Mouse (Mus musculus): ENCODE measurements around the gene Mtus2.
"Not testable (repeated sequence)": the region's sequence is repeated elsewhere in the genome, so short reads cannot be mapped to it uniquely, and the experiment has no call there.

The Mtus2 gene

DNA sequence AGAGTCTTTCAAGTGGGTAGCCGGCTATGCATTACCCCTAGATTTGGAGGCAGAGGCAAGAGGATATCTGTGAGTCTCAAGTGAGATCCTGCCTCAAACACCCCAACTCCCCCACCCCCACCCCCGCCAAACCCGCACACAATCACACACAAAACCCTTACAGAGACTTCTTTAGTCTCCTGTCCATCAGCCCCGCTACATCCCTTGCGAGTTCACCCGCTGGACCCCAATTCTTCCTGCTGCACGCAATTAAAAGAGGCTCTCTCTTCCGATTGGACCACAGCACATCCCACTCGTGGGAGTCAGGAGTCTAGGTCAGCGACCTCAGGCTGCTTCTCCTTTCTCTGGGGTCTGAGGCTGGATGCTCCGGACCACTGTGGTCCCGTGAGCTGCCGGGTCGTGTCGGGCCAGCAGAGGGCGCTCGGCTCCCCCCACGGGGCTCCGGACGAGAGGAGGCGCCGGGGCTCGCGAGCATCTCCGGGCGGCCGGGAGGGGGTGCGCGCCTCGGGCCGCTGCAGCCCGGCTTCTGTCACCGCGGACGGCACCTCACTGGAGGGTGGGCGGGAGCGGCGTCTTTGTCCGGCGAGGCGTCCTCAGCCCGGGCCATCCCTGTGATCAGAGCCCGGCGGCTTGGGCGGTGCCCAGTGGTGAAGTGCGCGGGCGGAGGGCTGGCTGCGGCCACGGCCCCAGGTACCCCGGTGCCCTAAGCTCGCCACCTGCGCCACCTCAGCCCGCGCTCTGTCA, at the start of gene Mtus2:
Gene Mtus2, plus strand, starts transcription at position 500 of the 744 bp plus-strand sequence.
- peak; percentile 29 to 67 for DNase-seq

DNA sequence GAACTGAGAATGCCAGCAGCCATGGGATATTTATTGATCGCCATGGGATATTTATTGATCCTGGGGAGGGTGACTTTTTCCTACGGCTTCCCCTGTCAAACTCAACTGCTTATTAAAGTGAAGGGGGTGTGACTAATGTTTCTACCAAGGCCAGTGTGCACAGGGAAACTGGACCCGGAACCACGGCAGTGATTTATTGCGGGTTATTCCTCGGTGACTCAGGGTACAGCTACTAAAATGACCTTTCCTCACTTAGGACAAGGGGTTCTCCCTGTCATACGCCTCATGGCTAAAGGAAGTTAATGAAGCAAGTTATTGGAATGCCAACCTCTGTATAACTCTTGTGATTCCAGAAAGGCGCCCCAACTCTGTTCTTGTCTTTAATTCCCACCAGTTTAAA, 49.3 kb upstream of the Mtus2 start:
- DNase-seq: no peak

DNA sequence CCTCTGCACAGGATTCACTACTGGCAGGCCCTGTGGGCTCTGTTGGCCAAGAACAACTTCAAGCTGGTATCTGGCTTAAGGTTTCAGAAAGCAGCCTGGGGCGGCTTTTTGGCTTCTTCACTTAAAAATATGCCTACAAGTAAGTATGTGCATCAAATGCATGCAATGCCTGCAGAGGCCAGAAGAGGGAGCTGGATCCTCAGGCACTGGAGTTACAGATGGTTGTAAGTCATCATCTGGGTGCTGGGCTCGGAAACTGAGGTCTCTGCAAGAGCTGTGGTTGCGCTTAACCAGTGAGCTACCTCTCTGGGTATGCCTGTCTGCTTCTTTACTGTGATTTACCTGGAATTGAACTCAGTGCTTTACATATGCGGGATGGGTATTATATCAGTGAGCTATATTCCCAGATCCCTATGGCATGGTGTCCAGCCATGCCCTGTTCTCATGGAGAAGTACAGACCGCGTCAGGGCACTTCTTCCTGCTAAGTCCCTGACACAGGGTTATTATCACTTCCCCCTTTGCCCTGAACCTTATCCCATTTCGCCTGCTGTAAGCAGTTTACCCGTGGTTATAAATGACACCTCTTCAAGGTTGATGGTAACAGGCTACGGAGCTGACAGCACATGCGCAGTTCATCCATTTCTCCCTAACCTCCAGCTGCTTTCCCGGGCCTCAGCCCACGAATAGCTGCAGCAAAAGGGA, 46.2 kb upstream of the Mtus2 start:
- DNase-seq: no peak

DNA sequence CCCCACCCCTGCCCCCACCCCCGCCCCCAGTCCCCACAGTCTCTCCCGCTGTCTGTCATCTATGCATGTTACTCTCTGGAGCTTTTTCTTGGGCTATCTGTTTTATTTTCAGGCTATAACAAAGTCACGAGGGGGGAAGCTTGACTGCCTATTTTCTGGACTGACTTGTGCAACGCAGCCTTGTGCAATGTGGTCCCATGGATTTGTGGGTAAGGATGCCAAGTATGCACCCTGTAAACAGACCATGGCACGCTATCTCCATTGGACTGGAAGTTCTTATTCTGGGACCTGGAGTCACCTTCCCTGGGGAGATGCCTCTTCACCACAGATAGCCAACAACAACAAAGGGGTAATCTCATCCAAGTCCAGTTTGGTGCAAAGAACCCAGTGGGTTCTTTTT, 45.4 kb upstream of the Mtus2 start:
- no peak for DNase-seq

DNA sequence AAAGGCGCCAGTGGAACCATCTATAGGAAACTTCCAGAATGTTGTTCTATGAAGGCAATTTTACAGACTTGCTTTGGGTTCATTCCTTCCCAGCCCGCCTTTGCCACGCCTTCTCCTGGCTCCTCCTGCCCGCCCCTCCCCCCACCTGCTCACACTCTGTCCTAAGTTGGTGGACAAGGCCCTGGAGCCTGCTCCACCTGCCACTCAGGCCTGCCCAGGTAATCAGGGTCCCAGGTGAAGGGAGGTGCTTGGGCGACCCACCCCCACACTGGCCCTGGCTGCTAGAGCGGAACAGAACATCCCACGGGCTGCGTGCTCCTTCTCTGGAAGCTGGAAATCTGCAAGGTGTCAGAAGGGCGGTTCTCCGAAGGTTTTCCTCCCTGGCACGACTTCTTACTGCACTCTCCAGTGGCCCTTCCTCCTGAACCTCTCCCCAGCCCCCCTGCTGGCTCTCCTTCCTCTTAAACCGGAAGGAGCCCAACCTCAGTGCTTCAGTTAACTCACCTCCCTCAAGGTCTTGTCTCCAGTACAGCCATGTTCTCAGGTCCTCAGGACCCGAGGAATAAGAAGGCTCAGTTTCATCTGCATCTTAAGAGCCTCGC, 43.8 kb upstream of the Mtus2 start:
- DNase-seq: no peak

DNA sequence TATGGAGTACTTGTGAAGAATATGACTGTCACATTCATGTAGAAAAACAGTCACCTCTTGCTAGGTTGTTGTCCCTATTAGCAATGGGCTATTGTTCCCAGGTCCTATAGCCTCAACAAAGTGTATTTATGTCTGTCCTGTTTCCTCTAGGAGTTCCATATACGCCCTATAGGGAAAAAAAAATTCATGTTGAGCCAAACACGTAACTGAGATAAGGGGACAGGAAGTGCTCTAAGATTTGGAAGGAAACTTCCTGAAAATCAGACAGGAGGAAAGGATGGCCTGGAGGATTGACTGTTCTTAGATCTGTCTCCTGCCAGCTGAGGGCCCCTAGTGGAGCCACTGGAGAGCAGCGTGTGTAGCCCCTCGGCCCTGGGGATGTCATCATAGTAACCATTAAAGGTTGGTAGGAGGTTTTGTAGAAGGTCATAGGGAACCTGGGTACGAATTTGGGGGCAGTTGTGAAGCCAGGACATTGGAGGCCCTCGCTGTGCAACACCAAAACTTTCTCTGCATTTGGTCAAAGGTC, 42.0 kb upstream of the Mtus2 start:
- no peak for DNase-seq

DNA sequence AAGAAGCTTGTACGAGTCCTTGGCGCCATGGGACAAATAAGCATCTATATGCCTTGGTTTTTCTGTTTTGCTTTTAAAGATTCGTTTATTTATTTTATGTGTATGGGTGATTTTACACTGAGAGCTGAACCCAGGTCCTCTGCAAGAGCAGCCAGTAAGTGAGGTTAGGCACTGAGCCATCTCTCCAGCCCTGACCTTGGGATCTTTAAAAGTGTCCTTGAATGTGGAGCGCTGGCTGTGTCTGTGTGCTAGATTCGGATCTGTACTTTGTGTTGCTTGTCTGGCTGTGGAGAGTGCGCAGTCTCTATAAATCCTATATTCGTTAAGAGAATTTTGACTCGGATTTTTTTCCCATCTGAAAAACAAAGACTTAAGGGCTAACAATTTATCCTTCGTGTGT, 40.9 kb upstream of the Mtus2 start:
- no peak for DNase-seq

DNA sequence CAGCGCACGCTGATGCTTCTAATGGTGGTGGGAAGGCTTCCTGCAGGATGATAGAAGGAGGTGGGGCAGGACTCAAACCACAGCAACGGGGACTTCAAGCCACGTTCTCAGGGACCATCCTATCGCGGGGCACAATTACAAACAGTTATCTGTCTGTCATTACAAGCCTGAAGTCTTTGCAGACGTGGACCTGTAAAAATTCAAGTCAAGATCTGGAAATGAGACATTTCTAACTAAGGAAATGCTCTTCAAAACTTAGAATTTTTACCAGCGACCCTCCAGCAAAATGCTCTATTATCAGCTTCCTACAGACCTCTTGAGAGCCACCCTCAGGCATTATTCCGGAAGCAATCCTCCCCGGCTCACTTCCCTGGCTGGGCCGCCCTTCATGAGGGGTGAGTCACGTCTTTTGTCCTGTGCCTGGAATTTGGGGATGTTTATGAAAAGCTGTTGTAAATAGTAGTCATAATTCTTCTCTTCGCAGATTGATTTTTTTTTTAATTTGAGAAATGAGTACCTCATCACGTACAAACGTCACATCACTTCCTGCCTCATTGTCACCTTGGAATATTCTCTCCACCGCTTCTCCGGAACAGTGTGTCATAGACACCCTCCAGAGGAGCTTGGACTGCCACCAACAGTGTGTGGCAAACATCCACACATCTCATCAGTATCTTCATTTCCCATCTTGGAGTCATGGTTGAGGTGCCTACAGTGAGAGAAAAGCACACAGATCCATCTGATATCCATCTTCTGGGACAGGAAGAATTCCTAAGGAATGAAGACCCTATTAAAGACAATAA, 38.9 kb upstream of the Mtus2 start:
- DNase-seq: no peak

DNA sequence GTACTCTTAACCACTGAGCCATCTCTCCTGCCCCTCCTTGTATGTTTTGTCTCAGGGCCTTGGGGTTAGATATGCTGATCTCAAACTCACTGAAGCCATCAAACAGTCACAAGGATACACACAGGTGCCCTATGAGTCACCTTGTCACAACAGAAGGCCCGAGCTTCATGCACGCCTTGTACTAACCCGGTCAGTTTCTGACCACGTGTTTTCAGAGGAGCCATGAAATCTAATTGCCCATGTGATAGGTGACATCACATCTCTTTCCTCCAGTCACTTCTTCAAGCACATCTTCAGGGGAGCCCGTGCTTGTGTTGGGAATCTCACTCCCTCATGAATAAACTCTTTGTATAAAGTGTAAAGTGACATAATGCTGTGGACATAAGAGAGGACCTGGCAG, 32.5 kb upstream of the Mtus2 start:
- DNase-seq: no peak

DNA sequence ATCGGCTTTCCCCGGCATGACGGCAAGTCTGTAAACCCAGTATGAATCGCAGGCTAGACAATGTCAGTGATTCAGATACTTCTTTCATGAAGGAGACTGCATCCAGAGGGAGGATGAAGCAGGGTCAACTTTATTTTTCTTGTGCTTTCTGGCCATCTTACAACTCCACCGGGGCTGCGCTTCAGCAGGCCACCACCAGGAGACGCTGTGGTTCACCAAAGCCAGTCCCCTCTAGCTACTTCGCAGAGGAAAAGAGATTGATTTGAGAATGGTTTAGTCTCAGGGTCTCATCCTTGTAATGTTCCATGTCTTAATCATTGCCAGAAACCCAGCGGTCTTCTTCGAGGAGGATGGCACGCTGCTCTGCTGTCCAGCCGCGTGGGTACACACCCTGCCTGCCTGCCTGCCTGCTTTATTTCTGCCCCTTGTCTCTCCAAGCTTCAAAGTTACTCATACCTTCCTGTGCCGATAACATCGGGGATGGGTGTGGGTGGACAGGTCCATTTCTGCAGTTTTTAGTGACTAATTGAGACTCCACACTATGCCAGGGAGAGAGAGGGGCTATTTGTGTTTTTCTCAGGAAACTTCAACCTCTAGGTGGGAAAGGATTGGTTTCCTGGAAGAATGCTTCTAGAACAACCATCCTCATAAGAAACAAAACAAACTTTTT, 31.1 kb upstream of the Mtus2 start:
- no peak for DNase-seq

DNA sequence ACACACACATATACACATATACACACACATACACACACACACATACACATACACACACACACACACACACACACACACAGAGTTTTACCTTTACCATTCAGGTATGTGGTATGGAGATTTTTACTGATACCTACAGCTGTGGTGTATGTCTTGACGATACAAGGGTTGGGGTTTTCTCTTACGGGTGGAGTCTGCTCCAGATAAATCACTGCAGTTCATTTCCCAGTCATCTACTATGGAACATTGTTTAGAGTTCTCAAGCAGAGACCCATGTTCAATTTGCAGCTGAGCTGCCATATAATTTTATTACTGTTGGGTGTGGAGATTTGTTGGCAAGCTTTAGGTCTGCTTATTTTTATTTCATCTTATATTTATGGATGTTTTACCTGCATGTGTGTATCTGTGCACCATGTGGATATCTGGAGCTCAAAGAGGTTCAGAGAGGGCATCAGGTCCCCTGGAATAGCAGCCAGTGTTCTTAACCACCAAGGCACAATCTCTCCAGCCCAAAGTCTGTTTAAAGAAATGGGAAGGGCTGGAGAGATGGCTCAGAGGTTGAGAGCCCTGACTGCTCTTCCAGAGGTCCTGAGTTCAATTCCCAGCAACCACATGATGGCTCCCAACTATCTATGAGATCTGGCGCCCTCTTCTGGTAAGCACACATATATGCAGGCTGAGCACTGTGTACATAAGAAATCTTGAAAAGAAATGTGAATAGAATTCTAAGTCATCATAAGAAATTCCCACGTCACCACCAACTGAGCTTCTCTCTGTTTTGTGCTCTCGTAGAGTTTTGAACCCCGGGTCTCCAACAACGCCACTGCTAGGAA, 28.2 kb upstream of the Mtus2 start:
- DNase-seq: no peak

DNA sequence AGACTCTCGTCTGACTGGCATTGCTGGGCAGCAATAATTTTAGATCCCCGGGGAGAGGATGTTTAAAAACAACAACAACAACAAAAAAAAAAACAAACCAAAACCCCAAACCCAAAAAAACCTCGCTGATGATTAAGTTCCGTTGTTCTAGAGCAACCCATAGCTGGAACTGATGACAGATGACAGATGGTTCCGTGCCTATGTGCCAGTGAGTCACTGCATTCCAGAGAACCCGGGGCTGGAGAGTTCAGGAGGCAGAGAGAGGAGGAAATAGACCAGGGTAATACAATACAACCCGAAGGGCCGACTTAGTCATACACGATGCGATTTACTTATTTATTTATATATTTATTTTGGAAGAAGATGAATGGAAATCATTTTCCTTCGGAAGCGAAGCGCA, 22.0 kb upstream of the Mtus2 start:
- no peak for DNase-seq

DNA sequence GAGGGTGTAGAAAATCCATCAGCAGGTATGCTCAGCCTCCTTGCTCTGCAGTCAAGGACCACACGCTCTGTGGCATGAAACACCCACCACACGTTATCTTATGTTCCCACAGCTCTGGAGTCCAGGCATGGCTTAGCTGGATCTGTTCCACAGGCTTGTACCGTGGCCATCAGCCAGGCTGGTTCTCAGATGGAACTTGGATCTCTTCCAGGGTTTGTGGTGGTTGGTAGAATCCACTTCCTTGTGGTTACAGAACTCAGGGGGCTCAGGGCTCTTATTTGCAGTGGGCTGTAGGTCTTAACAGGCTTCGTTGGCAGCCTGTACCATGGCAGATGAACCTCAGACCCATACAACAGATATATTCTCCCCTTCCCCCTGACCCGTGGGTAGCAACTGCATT, 17.9 kb upstream of the Mtus2 start:
- no peak for DNase-seq

DNA sequence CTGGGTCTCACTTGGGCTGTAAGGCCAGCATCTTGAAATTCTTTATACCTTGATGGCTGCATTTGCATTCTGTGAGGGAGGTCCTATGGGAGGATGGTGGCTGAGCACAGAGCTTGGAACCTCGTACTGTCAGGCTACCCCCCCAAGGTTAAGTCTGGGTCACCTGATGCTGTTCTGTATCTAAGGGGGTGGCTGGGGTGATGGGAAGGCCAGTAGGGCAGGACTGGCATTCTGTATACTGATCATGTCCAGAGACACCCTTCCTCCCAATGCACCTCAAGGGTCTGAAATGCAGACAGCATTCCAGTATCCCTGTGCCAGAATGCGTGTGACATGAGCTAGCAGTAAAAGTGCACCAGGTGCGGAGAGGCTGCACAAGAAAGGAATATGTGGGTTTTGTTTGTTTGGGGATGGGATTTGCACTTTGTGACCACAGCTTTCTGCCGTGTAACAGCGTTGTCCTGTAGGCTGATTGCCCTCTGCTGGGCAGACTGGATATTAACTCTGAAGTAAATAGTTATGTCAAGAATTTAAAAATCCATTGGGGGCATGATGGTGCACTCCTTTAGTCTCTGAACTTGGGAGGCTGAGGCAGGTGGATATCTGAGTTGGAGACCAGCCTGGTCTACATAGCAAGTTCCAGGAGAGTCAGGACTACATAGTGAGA, 12.0 kb upstream of the Mtus2 start:
- no peak for DNase-seq

DNA sequence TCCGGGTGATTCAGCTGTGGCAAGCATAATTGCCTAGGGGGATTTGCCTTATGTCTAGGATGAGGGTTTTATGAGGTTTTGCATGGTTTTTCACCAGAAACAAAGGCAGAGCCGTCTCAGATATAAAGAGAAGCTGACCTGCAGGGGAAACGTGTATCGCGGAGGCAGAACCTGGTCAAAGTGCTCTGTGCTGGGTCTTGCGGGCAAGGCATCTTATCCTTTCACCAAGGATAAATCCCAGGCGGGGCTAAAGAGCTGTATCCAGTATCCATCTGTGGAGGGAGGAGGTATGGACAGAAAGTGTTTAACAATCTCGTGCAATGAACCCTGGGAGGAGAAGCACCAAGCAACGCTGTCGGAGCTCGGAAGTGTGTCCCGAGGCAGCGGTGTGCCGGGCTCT, 7.2 kb upstream of the Mtus2 start:
- DNase-seq: no peak

DNA sequence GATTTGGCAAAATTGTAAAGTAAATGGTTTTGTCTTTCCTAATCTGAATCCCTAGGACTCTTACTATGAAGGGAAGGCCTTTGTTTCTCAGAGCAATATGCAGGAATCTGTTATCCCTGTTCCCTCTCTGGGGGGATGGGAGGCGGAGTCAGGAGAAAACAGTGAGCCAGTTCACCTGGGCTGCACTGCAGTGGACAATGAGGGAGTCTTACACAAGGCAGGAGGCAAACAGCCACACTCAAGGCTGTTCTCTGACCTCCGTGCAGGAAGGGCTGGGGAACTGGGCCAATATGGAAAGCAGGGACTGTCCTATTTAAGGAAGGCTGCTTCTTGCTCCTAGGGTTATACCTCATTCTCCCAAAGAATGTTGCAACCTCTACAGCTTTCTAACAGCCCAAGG, 5.4 kb upstream of the Mtus2 start:
- DNase-seq: no peak

DNA sequence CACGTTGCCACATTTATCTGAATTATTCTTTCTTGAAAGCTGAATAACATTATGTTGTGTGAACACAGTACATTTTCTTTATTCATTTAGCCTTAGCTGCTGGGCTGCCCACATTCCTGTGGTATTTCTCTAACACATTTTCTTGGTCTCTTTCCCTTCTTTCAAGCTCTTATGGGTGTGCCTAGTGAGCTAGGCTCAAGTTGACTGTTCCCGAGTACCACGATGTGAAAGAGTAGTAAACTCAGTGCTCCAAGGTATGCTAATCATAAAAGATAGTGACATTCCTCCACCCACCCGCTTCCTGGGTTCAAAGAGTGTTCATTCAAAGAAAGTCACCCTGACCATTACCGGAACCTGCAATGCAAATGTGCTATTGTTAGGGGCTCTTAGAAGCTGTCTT, 3.9 kb upstream of the Mtus2 start:
- not testable (repeated sequence) for DNase-seq

DNA sequence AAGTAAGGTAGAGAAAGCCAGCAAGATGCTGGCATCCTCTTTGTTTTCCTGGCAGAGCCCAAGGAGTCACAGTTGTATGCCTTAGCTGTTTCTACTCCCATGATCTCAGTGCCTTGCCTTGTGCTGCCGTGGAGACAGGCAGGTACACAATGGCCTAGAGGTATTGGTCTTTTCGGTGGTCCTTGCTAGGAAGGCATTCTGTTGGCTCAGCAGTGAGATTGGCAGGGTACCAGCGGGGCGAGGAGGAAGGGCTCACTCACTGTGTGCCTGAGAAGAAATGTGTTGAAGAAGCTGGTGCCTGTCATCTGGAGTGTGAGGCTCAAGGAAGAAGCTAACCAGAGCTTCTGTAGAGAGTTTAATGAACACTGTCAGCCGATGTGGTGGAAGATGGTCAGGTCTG, 1.4 kb upstream of the Mtus2 start:
- no peak for DNase-seq

DNA sequence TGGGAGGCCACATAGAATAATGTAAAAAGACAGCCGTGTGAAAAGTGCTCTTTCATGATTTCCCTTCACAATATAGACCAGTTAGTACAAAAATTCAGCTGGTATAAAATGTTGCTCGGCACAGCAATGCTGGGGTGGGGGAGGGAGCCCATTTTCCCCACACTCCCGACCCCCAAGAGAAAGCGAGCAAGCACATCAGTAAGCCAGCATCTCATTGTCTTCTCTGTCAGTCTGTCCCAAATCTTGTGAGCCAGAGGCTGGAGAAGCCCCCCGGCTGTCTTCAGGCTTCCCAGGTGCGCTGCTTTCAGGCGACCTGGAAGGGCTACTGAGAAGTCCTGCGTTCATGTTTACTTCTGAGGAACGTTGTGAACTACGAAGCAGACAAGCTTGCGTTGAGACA, 699 bp upstream of the Mtus2 start:
- no peak for DNase-seq

DNA sequence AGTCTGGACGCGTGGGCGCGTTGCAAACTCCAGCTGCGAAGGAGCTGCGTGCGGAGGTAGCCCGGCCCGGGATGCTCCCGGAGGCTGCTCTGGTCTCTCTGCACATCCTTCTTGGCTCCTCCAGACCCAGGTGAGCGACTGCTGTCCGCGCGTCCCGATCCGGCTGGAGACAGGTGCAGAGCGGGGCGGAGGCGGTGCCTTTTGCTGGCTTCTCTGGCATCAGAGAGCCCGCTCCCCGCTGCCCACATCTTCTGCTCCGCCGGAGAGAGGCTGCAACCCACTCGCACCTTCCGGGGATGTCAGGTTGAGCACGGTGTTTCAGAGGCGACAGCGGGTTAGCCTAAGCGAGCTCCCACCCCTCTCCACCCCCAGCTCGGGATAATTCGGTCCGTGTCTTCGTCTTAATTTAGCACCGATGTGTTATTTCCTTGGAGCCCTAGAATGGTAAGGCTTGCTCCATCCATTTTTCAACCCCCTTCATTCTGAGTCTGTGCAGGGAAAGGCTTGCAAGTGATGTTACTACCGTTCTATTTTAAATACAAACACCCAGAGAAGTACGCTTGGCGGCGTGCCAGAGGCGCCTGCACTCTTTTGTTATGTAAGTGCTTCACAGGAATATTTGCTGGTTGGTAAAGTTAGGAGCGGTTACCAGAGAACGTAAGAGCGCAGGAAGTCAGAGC, 612 bp downstream of the Mtus2 start:
- DNase-seq: no peak

All from spleen, adult 18-20 months (tissue).